Mouse (Mus musculus) ES-E14 (cell line): ENCODE measurements around the gene Mief2.

Experiments
- CHD2 ChIP-seq: IDR thresholded peaks from 2 replicates; pipeline ENCODE4 v1.6.1; 2014; ENCODE audit warnings: mild to moderate bottlenecking, low read depth, low read length, inconsistent platforms
- HCFC1 ChIP-seq: IDR thresholded peaks from 2 replicates; pipeline ENCODE4 v1.6.1; 2012; ENCODE audit warnings: low read length, inconsistent platforms, borderline replicate concordance; ENCODE audit not compliant: insufficient read depth
- MAFK ChIP-seq: IDR thresholded peaks from 2 replicates; pipeline ENCODE4 v1.6.1; 2014; ENCODE audit warnings: mild to moderate bottlenecking, low read depth, low read length, inconsistent platforms; ENCODE audit not compliant: insufficient read depth
- ZC3H11A ChIP-seq: IDR thresholded peaks from 2 replicates; pipeline ENCODE4 v1.6.1; 2012; ENCODE audit warnings: low read depth, mild to moderate bottlenecking, inconsistent platforms, low read length, borderline replicate concordance
- ZNF384 ChIP-seq: IDR thresholded peaks from 2 replicates; pipeline ENCODE4 v1.6.1; 2012; ENCODE audit warnings: low read depth, low read length, inconsistent platforms

DNA sequence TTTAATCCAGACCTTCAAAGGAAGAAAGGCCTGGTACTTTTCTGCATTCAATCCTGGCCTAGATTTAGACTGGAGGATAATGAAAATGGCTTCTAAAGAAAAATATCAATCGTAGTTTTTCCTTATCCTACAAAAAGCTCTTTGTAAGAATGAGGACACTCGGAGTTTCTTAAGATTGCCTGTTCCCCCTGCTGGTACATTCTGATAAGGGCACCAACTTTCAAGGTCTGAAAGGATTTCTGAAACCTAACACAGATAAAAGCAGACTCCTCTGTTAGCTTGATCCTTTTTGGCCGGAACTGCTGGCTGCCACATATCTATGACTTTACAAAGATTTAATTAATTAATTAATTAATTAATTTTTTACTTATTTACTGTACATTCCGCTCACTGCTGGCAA lies 38.8 kb downstream of the Mief2 start:
- TF ChIP-seq MAFK = no peak
- no peak for TF ChIP-seq HCFC1
- no peak for TF ChIP-seq CHD2
- TF ChIP-seq ZNF384 = no peak
- no peak for TF ChIP-seq ZC3H11A
